Mouse (Mus musculus) testis, adult 2 months (tissue): Measurements from ENCODE around the gene Prdm15. TPM values are rescaled to one million over a fixed set of nuclear protein-coding genes. Genes with fewer than 3 reads are reported as not detected.

Experiments used
- H3K27ac ChIP-seq: fragments of 200-500 bp; 2 replicates; pipeline ENCODE4 v1.5.1; 2012; ENCODE audit warnings: low read depth, low read length; ENCODE audit not compliant: control insufficient read depth, insufficient read depth
- H3K27me3 ChIP-seq: fragments of 200-500 bp; 2 replicates; pipeline ENCODE4 v1.6.1; 2012; ENCODE audit warnings: mild to moderate bottlenecking, low read length, moderate library complexity; ENCODE audit not compliant: control insufficient read depth, insufficient read depth
- H3K36me3 ChIP-seq: fragments of 200-500 bp; 2 replicates; pipeline ENCODE4 v1.6.1; 2012; ENCODE audit warnings: mild to moderate bottlenecking, low read length; ENCODE audit not compliant: control insufficient read depth, insufficient read depth
- H3K4me1 ChIP-seq: fragments of 200-500 bp; 2 replicates; pipeline ENCODE4 v1.6.1; 2012; ENCODE audit warnings: low read length; ENCODE audit not compliant: control insufficient read depth, insufficient read depth
- H3K4me3 ChIP-seq: fragments of 200-500 bp; 2 replicates; pipeline ENCODE4 v1.5.1; 2012; ENCODE audit warnings: low read depth, mild to moderate bottlenecking, low read length, moderate library complexity, mixed read lengths; ENCODE audit not compliant: control insufficient read depth
- CTCF ChIP-seq: fragments of 200-500 bp; IDR thresholded peaks from 2 replicates; pipeline ENCODE4 v1.5.1; 2012; ENCODE audit warnings: low read depth, mild to moderate bottlenecking, inconsistent platforms, low read length, moderate library complexity; ENCODE audit not compliant: control insufficient read depth, insufficient read depth, insufficient replicate concordance
- POLR2A ChIP-seq: fragments of 200-500 bp; IDR thresholded peaks from 2 replicates; pipeline ENCODE4 v1.6.1; 2012; ENCODE audit warnings: low read depth, mild to moderate bottlenecking, inconsistent platforms, low read length, moderate library complexity; ENCODE audit not compliant: control insufficient read depth
- polyA plus RNA-seq: library from polyadenylated mRNA; depleted of rRNA; stranded (reverse); fragments of >200 nt; gene quantifications from 2 replicates; pipeline ENCODE4 v1.2.3, GENCODE M21; 2012

Prdm15 gene
- polyA plus RNA-seq, 1 experiment = 5.0 TPM

- no peak overlapping the region for H3K27ac ChIP-seq
- H3K4me3 ChIP-seq = no peak overlapping the region
- no peaks in the 10 kb centered on the region; the same call in 1 of the 2 replicates for H3K36me3 ChIP-seq
- no peaks in the 10 kb centered on the region for H3K27me3 ChIP-seq
- H3K4me1 ChIP-seq = no peaks in the 10 kb centered on the region
- no peak for TF ChIP-seq POLR2A
- TF ChIP-seq CTCF = no peak
Observed at GRCm38 (mm10) chr16:97815269-97815668, 36.4 kb downstream of the Prdm15 start.

GRCm38 (mm10) chr16:97814060-97814459, 37.6 kb downstream of the Prdm15 start:
- Histone ChIP-seq H3K36me3 (no peaks in the 10 kb centered on the region; the same call in 1 of the 2 replicates), H3K27ac (no peak overlapping the region), H3K4me3 (no peak overlapping the region), H3K27me3 (no peaks in the 10 kb centered on the region), H3K4me1 (no peaks in the 10 kb centered on the region)
- TF ChIP-seq CTCF = no peak
- no peak for TF ChIP-seq POLR2A

- Histone ChIP-seq H3K27ac (no peak overlapping the region), H3K4me1 (no peaks in the 10 kb centered on the region), H3K27me3 (no peaks in the 10 kb centered on the region), H3K36me3 (no peaks in the 10 kb centered on the region; the same call in 1 of the 2 replicates), H3K4me3 (no peak overlapping the region)
- TF ChIP-seq CTCF = no peak
- no peak for TF ChIP-seq POLR2A
Observed at GRCm38 (mm10) chr16:97808881-97809280, 42.8 kb downstream of the Prdm15 start.

- H3K36me3 ChIP-seq = no peaks in the 10 kb centered on the region; the same call in 1 of the 2 replicates
- no peak overlapping the region for H3K27ac ChIP-seq
- H3K27me3 ChIP-seq = no peaks in the 10 kb centered on the region
- no peak for TF ChIP-seq POLR2A
- TF ChIP-seq CTCF = no peak
- no peaks in the 10 kb centered on the region for H3K4me1 ChIP-seq
- H3K4me3 ChIP-seq = no peak overlapping the region
Observed at GRCm38 (mm10) chr16:97805646-97806045, 46.0 kb downstream of the Prdm15 start.

GRCm38 (mm10) chr16:97804680-97805547, 46.7 kb downstream of the Prdm15 start:
- peak; percentile 54; the same call in 1 of the 2 replicates for TF ChIP-seq CTCF
- no peak for TF ChIP-seq POLR2A

GRCm38 (mm10) chr16:97797950-97798869, 53.4 kb downstream of the Prdm15 start:
- H3K27ac ChIP-seq = no peak overlapping the region
- no peaks in the 10 kb centered on the region; the same call in 1 of the 2 replicates for H3K36me3 ChIP-seq
- TF ChIP-seq CTCF (no peak), POLR2A (no peak)
- no peaks in the 10 kb centered on the region for H3K4me1 ChIP-seq
- H3K27me3 ChIP-seq = no peaks in the 10 kb centered on the region
- H3K4me3 ChIP-seq = no peak overlapping the region

More at GRCm38 (mm10) chr16:97804680-97805547, 46.7 kb downstream of the Prdm15 start:
- H3K36me3 ChIP-seq = no peaks in the 10 kb centered on the region; the same call in 1 of the 2 replicates
- no peaks in the 10 kb centered on the region for H3K27me3 ChIP-seq
- H3K27ac ChIP-seq = no peak overlapping the region
- H3K4me3 ChIP-seq = no peak overlapping the region
- H3K4me1 ChIP-seq = no peaks in the 10 kb centered on the region

GRCm38 (mm10) chr16:97797212-97797611, 54.4 kb downstream of the Prdm15 start:
- H3K27me3 ChIP-seq = no peaks in the 10 kb centered on the region
- H3K27ac ChIP-seq = no peak overlapping the region
- no peak overlapping the region for H3K4me3 ChIP-seq
- no peaks in the 10 kb centered on the region for H3K4me1 ChIP-seq
- no peaks in the 10 kb centered on the region; the same call in 1 of the 2 replicates for H3K36me3 ChIP-seq
- TF ChIP-seq POLR2A (no peak), CTCF (no peak)
